Mouse (Mus musculus) midbrain, embryonic 15.5 days (tissue): Measurements from ENCODE around the gene Riok2. TPM values are rescaled to one million over a fixed set of nuclear protein-coding genes. Genes with fewer than 3 reads are reported as not detected.
A peak's percentile ranks its signal among the peaks of the same experiment; 100 is the strongest.
"Not testable (repeated sequence)": the region's sequence is repeated elsewhere in the genome, so short reads cannot be mapped to it uniquely, and the experiment has no call there.

Experiments
- ATAC-seq: fragments of 200-750 bp; cut with Nextera tagmentation; replicated peaks from 2 replicates; pipeline ENCODE4 v1.8.0; 2017; ENCODE audit warnings: moderate TSS enrichment
- H3K27ac ChIP-seq: fragments of 300-500 bp; sonication (generic); 2 replicates; pipeline ENCODE4 v1.5.1; 2015; ENCODE audit warnings: mild to moderate bottlenecking, inconsistent platforms
- H3K27me3 ChIP-seq: fragments of 300-500 bp; sonication (generic); replicated peaks from 2 replicates; pipeline ENCODE4 v1.6.1; 2015; ENCODE audit warnings: inconsistent platforms
- H3K36me3 ChIP-seq: fragments of 300-500 bp; sonication (generic); replicated peaks from 2 replicates; pipeline ENCODE4 v1.6.1; 2015; ENCODE audit warnings: inconsistent platforms
- H3K4me1 ChIP-seq: fragments of 300-500 bp; sonication (generic); 2 replicates; pipeline ENCODE4 v1.6.1; 2015; ENCODE audit warnings: inconsistent platforms
- H3K4me2 ChIP-seq: fragments of 300-500 bp; sonication (generic); 2 replicates; pipeline ENCODE4 v1.6.1; 2015; ENCODE audit warnings: inconsistent platforms, mild to moderate bottlenecking, moderate library complexity
- H3K4me3 ChIP-seq: fragments of 300-500 bp; sonication (generic); 2 replicates; pipeline ENCODE4 v1.5.1; 2015; ENCODE audit warnings: mild to moderate bottlenecking, inconsistent platforms
- H3K9ac ChIP-seq: fragments of 300-500 bp; sonication (generic); 2 replicates; pipeline ENCODE4 v1.6.1; 2015; ENCODE audit warnings: mild to moderate bottlenecking, inconsistent platforms
- H3K9me3 ChIP-seq: fragments of 300-500 bp; sonication (generic); 2 replicates; pipeline ENCODE4 v1.6.1; 2016; ENCODE audit warnings: inconsistent platforms
- WGBS: fragments of 180-500 bp; shearing (Covaris S2); methylation state at CpG from one replicate; pipeline ENCODE4 v1.1.7; 2015; ENCODE audit warnings: mixed read lengths; 5-methylcytosine and 5-hydroxymethylcytosine counted together
- polyA plus RNA-seq: library from polyadenylated mRNA; unstranded; fragments of >200 nt; fragmentation: Nextera tagmentation; extraction: Ambion mirVana; gene quantifications from 2 replicates; pipeline ENCODE4 v1.2.1, GENCODE M21; 2015

Gene Riok2
- 20.4 and 24.0 TPM in 2 replicates for polyA plus RNA-seq

DNA sequence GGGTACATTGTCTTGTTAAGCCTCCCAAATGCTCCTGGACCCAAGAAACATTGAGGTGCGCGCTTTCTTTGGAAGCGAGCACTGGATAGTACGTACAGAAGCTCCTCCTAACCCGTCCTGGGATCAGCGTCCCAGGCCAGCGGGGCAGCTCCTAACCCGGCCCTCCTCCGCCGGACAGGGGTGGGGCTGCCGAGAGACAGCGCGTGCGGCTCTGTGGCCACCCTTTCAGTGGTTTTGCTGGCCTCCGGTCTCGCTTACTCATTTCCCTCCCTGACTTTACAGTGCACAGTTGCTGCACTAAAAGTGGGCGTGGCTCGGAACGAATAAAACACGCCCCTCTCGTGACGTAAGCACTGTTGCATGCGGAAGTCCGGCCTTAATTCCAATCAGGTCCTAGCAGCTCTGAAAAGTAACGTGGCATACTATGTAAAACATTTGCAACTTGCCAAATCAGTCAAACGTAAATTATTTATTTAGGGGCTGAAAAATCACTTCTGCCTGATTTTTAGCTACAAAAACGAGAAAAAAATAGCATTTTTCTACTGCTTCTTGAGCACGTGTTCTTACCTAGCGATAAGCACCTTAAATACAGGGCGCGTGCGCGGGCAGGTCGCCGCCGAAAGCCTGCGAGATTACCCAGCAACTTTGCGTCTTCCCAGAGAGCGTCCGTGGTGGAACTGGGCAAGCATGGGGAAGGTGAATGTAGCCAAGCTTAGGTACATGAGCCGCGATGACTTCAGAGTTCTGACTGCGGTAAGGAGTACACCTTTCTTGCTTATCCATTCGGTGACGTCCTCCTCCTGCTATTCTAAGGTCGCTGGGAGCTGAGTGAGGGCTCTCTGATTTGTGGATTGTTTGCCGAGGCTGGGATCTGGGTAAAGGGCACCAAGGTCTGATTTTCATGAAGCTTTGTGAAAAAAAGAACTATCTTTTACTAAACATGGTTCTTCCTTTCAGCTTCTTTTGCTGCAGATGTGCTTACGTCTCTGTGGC is at the start of gene Riok2:
Riok2 (plus strand) TSS at position 392 of the 993 bp plus-strand sequence.
- H3K27me3 ChIP-seq = no peaks in the 10 kb centered on the region
- peaks cover 24% of the 10 kb centered on the region for H3K4me1 ChIP-seq
- no peaks in the 10 kb centered on the region for H3K9me3 ChIP-seq
- peak within 1 kb of the TSS; percentile 74 for H3K4me2 ChIP-seq
- peak within 1 kb of the TSS; percentile 64 for H3K9ac ChIP-seq
- peak within 1 kb of the TSS; percentile 56 for H3K4me3 ChIP-seq
- H3K36me3 ChIP-seq = peaks cover 5% of the 10 kb centered on the region; the same call in 1 of the 2 replicates
- under 1% methylated on average over 48 of the region's 48 CpGs for WGBS
- peak within 1 kb of the TSS; percentile 77 for H3K27ac ChIP-seq
- ATAC-seq = peak; percentile 97

DNA sequence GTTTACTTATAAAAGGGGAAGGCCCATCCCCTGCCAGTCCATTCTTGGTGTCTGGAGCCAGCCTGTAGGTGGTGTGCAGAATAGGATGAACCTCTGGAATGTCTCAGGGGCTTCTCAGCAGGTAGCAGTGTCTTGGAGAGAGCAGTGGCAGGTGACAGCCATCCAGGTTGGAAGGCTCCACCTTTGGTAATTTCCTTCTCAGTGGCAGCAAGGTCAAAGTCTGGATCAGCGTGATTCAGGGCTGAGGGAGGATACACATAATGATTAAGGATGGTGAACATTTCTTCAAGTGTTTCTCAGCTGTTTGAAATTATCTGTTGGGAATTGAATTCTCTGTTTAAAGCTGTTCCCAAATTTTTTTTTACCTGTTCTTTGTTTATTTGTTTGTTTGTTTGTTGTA is 48.1 kb upstream of the Riok2 start:
- H3K4me3 ChIP-seq, H3K4me1 ChIP-seq, H3K9ac ChIP-seq, H3K4me2 ChIP-seq, H3K27ac ChIP-seq, H3K36me3 ChIP-seq, H3K27me3 ChIP-seq, ATAC-seq, H3K9me3 ChIP-seq: not testable (repeated sequence)
- 76% methylated on average over 1 of the region's 1 CpGs for WGBS

GRCm38 (mm10) chr17:17326636-17327035 is 47.5 kb upstream of the Riok2 start:
- 91% methylated on average over 4 of the region's 4 CpGs for WGBS
- no peaks in the 10 kb centered on the region for H3K27me3 ChIP-seq
- no peaks in the 10 kb centered on the region for H3K4me1 ChIP-seq
- H3K4me2 ChIP-seq = no peak overlapping the region
- no peak overlapping the region for H3K4me3 ChIP-seq
- peaks cover 4% of the 10 kb centered on the region for H3K9me3 ChIP-seq
- H3K36me3 ChIP-seq = no peaks in the 10 kb centered on the region
- no peak for ATAC-seq
- H3K9ac ChIP-seq = no peak overlapping the region
- H3K27ac ChIP-seq = no peak overlapping the region

DNA sequence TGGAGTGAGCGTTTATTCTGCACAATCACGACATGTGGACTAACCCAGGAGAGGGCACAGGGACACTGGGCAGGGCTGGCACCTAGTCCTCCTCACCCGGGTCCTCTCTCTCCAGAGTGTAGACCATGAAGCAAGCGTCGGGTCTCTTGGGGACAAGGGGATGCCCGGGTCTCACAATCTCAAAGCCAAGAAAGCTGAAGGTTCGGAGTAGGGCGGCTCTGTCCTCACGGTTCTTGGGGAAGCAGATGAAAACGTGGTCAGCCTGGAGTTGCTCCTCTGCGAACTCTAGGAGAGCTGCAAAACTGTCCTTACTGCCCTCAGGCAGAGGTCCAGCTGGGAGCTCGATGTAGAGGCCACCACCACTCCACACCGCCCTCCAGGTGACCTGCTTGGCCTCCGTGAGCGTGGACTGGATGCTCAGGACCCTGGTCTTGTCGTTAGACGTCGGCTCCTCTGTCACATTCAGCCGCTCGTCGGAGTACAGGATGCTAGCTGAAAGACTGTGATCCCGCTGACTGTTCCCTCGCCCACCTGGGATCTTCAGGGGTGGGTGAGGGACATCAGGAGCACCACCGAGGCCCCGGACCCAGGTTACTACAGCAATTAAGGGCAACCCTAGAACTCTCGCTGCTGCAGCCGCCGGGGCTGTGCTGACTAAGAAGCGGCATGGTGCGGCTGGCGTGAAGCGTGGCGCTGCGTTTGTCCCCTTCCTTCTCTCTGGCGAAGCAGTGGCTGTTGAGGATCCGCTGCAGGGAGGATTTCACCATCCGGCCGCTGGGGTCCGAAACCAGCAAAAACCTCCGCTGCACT is 28.5 kb upstream of the Riok2 start:
- H3K27ac ChIP-seq, H3K27me3 ChIP-seq, H3K36me3 ChIP-seq, H3K9me3 ChIP-seq, H3K4me1 ChIP-seq: not testable (repeated sequence)
- Histone ChIP-seq H3K9ac (peak overlapping the region; percentile 25; the same call in 1 of the 2 replicates), H3K4me3 (peak overlapping the region; percentile 34), H3K4me2 (peak overlapping the region; percentile 51)
- ATAC-seq = peak; percentile 92
- WGBS = 9% methylated on average over 35 of the region's 40 CpGs

DNA sequence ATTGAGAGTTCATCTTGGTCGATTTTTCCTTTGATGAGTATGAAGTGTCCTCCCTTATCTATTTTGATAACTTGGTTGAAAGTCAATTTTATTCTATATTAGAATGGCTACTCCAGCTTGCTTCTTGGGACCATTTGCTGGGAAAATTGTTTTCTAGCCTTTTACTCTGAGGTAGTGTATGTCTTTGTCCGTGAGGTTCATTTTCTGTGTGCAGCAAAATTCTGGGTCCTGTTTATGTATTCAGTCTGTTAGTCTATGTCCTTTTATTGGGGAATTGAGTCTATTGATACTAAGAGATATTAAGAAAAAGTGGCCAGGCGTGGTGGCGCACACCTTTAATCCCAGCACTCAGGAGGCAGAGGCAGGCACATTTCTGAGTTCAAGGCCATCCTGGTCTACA is 27.8 kb upstream of the Riok2 start:
- not testable (repeated sequence) for H3K9me3 ChIP-seq, H3K4me1 ChIP-seq, H3K27me3 ChIP-seq, H3K27ac ChIP-seq, H3K36me3 ChIP-seq
- Histone ChIP-seq H3K4me3 (peak overlapping the region; percentile 34), H3K4me2 (peak overlapping the region; percentile 51), H3K9ac (peak overlapping the region; percentile 25; the same call in 1 of the 2 replicates)
- peak; percentile 28; the same call in 1 of the 2 replicates for ATAC-seq
- WGBS = 37% methylated on average over 4 of the region's 4 CpGs

GRCm38 (mm10) chr17:17373550-17373917 is 575 bp upstream of the Riok2 start:
- Histone ChIP-seq H3K27ac (peak overlapping the region; percentile 77), H3K36me3 (0 out of 2 replicates have a peak, but pooled peaks cover 5% of the 10 kb centered on the region), H3K27me3 (no peaks in the 10 kb centered on the region), H3K9ac (peak overlapping the region; percentile 64), H3K9me3 (no peaks in the 10 kb centered on the region), H3K4me1 (peaks cover 24% of the 10 kb centered on the region), H3K4me2 (peak overlapping the region; percentile 74), H3K4me3 (peak overlapping the region; percentile 56)
- 7% methylated on average over 6 of the region's 6 CpGs for WGBS
- peak; percentile 46; the same call in 1 of the 2 replicates for ATAC-seq

DNA sequence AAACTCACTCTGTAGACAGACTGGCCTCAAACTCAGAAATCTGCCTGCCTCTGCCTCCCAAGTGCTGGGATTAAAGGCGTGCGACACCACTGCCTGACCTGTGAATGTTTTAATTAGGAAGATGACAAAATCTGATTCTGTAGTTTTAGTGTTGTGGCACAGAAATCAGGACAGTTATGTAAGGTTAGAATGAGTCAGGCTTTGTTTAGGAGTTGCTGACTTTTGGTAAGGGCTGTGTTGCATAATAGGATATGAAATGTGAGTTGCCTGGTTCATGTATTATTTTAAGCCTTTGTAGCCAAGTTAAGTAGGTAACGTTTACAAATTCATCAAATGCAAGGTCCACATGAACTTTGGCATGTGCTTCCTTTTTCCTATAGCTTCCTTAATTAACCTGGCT is 1.5 kb downstream of the Riok2 start:
- Histone ChIP-seq H3K36me3 (peaks cover 5% of the 10 kb centered on the region; the same call in 1 of the 2 replicates), H3K27me3 (no peaks in the 10 kb centered on the region), H3K4me1 (peaks cover 24% of the 10 kb centered on the region), H3K9me3 (no peaks in the 10 kb centered on the region), H3K9ac (no peak overlapping the region), H3K27ac (no peak overlapping the region), H3K4me3 (peak overlapping the region; percentile 56), H3K4me2 (peak overlapping the region; percentile 74; the same call in 1 of the 2 replicates)
- ATAC-seq = no peak
- 93% methylated on average over 3 of the region's 3 CpGs for WGBS

DNA sequence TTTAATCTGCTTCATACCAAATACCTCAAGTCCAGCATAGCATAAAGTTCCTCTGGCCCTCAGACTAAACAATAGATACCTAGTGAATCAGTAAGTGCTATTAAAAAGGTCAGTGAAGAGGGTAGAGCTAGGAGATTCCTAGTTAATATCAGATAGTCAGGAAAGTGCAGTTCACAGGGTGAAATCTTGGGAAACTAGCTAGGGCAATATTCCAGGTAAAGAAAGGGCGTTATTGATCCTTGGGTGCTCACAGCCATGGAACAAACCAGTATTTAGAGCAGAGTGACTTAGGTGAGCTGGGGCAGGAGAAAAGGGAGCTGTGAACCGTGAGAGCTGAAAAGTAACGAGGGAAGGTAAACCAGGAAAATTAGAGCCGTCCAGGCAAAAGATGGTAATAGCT is 9.6 kb downstream of the Riok2 start:
- Histone ChIP-seq H3K9me3 (no peaks in the 10 kb centered on the region; the same call in 1 of the 2 replicates), H3K4me2 (no peak overlapping the region), H3K9ac (no peak overlapping the region), H3K27ac (no peak overlapping the region), H3K4me1 (no peaks in the 10 kb centered on the region), H3K4me3 (no peak overlapping the region), H3K27me3 (no peaks in the 10 kb centered on the region), H3K36me3 (peaks cover 42% of the 10 kb centered on the region)
- no peak for ATAC-seq
- 93% methylated on average over 4 of the region's 4 CpGs for WGBS

GRCm38 (mm10) chr17:17384502-17384901 is 10.4 kb downstream of the Riok2 start:
- whole genome bisulfite sequencing = 93% methylated on average over 3 of the region's 3 CpGs
- no peak overlapping the region for H3K27ac ChIP-seq
- no peak overlapping the region for H3K4me3 ChIP-seq
- H3K9me3 ChIP-seq = no peaks in the 10 kb centered on the region; the same call in 1 of the 2 replicates
- H3K36me3 ChIP-seq = peaks cover 46% of the 10 kb centered on the region
- no peak overlapping the region for H3K4me2 ChIP-seq
- no peaks in the 10 kb centered on the region for H3K27me3 ChIP-seq
- H3K9ac ChIP-seq = no peak overlapping the region
- no peak for ATAC-seq
- no peaks in the 10 kb centered on the region for H3K4me1 ChIP-seq

- Histone ChIP-seq H3K9ac (no peak overlapping the region), H3K27me3 (no peaks in the 10 kb centered on the region), H3K9me3 (no peaks in the 10 kb centered on the region; the same call in 1 of the 2 replicates), H3K27ac (no peak overlapping the region), H3K36me3 (peaks cover 52% of the 10 kb centered on the region), H3K4me3 (no peak overlapping the region), H3K4me2 (no peak overlapping the region), H3K4me1 (no peaks in the 10 kb centered on the region)
- no peak for ATAC-seq
- WGBS = 87% methylated on average over 2 of the region's 2 CpGs
Observed at GRCm38 (mm10) chr17:17386117-17386516, 12.0 kb downstream of the Riok2 start.

GRCm38 (mm10) chr17:17391823-17392222 is 17.7 kb downstream of the Riok2 start:
- H3K4me1 ChIP-seq = no peaks in the 10 kb centered on the region
- 95% methylated on average over 4 of the region's 4 CpGs for WGBS
- H3K27me3 ChIP-seq = no peaks in the 10 kb centered on the region
- H3K9me3 ChIP-seq = no peaks in the 10 kb centered on the region
- no peak overlapping the region for H3K9ac ChIP-seq
- H3K4me3 ChIP-seq = no peak overlapping the region
- H3K4me2 ChIP-seq = no peak overlapping the region
- H3K36me3 ChIP-seq = peaks cover 17% of the 10 kb centered on the region
- no peak for ATAC-seq
- H3K27ac ChIP-seq = no peak overlapping the region

DNA sequence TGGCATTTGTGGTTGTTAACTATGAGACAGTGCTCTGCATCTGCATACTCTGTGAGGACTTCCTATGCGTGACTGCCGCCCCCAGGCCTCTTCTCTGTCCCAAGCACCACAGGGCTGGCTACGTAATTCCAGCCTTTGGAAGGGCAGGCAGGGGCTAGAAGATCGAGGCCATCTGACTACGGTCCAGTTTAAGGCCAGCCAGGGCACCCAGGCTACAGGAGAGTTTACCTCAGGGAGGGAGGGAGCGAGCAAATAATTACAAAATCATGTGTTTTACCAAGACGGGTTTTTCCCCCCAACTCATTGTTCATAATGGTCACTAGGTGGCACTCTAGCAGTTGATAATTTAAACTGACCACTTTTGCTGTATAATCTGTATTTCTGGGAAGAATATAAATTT is 18.8 kb downstream of the Riok2 start:
- WGBS = 61% methylated on average over 7 of the region's 7 CpGs
- 0 out of 2 replicates have a peak, but pooled peaks have one; percentile 41 for ATAC-seq

More for the DNA sequence above, 18.8 kb downstream of the Riok2 start:
- Histone ChIP-seq H3K9me3 (no peaks in the 10 kb centered on the region), H3K4me3 (no peak overlapping the region), H3K27ac (no peak overlapping the region), H3K4me1 (no peaks in the 10 kb centered on the region), H3K9ac (no peak overlapping the region), H3K27me3 (no peaks in the 10 kb centered on the region), H3K36me3 (peaks cover 13% of the 10 kb centered on the region), H3K4me2 (no peak overlapping the region)
